Mouse (Mus musculus) myocyte (in vitro differentiated cells): ENCODE measurements around the gene Zbp1.
A peak's percentile ranks its signal among the peaks of the same experiment; 100 is the strongest.

ENCODE experiments used
- CEBPB ChIP-seq: IDR thresholded peaks from 2 replicates; pipeline ENCODE4 v1.6.1; 2011; ENCODE audit warnings: mild to moderate bottlenecking, moderate library complexity; ENCODE audit not compliant: poor library complexity, insufficient read depth, severe bottlenecking
- E2F4 ChIP-seq: IDR thresholded peaks from one replicate; pipeline ENCODE4 v1.6.1; 2011; ENCODE audit warnings: mild to moderate bottlenecking, control low read depth, moderate library complexity; ENCODE audit not compliant: insufficient read depth
- MAX ChIP-seq: IDR thresholded peaks from one replicate; pipeline ENCODE4 v1.6.1; 2011; ENCODE audit warnings: low read depth, mild to moderate bottlenecking, control low read depth
- MYOD1 ChIP-seq, 3 experiments: IDR thresholded peaks; one replicate each; pipeline ENCODE4 v1.6.1; 2011; ENCODE audit warnings: control low read depth in 2 of 3, low read depth in 2 of 3, mild to moderate bottlenecking in 2 of 3, moderate library complexity in 1 of 3; ENCODE audit not compliant: insufficient read length in 2 of 3, control insufficient read depth in 1 of 3
- MYOG ChIP-seq, 3 experiments: IDR thresholded peaks; one replicate each; pipeline ENCODE4 v1.6.1; 2011; ENCODE audit warnings: control low read depth in 2 of 3, low read depth in 2 of 3, mild to moderate bottlenecking in 2 of 3; ENCODE audit not compliant: insufficient read length in 2 of 3, control insufficient read depth in 1 of 3, insufficient read depth in 1 of 3
- POLR2A ChIP-seq: IDR thresholded peaks from one replicate; pipeline ENCODE4 v1.6.1; 2011; ENCODE audit warnings: low read depth, mild to moderate bottlenecking, control low read depth, moderate library complexity; ENCODE audit not compliant: insufficient read length
- POLR2AphosphoS2 ChIP-seq: IDR thresholded peaks from one replicate; pipeline ENCODE4 v1.6.1; 2011; ENCODE audit warnings: low read depth, control low read depth; ENCODE audit not compliant: insufficient read length
- TCF12 ChIP-seq: IDR thresholded peaks from one replicate; pipeline ENCODE4 v1.6.1; 2011; ENCODE audit warnings: mild to moderate bottlenecking, control low read depth; ENCODE audit not compliant: poor library complexity, insufficient read depth, severe bottlenecking
- USF1 ChIP-seq: IDR thresholded peaks from one replicate; pipeline ENCODE4 v1.6.1; 2011; ENCODE audit warnings: low read depth, mild to moderate bottlenecking, control low read depth, moderate library complexity

- no peak for TF ChIP-seq POLR2A
- no peak for TF ChIP-seq POLR2AphosphoS2
- no peak for TF ChIP-seq TCF12
- TF ChIP-seq MAX = no peak
- TF ChIP-seq E2F4 = no peak
- TF ChIP-seq MYOD1 (IDR thresholded peaks at IDR 0.05; ENCODE audit: control insufficient read depth in 1 of 3, insufficient read length in 2 of 3, low read depth in 2 of 3) = peak in 1 of 3 experiments; percentile 13
- no peak for TF ChIP-seq USF1
- no peak for TF ChIP-seq CEBPB
- no peak for TF ChIP-seq MYOG (IDR thresholded peaks at IDR 0.05; ENCODE audit: control insufficient read depth in 1 of 3, insufficient read depth in 1 of 3, insufficient read length in 2 of 3, low read depth in 2 of 3)
Measured at GRCm38 (mm10) chr2:173157871-173158270, 60.9 kb downstream of the Zbp1 start.
